Mouse (Mus musculus): Measurements from ENCODE around the gene Snd1.

The Snd1 gene

DNA sequence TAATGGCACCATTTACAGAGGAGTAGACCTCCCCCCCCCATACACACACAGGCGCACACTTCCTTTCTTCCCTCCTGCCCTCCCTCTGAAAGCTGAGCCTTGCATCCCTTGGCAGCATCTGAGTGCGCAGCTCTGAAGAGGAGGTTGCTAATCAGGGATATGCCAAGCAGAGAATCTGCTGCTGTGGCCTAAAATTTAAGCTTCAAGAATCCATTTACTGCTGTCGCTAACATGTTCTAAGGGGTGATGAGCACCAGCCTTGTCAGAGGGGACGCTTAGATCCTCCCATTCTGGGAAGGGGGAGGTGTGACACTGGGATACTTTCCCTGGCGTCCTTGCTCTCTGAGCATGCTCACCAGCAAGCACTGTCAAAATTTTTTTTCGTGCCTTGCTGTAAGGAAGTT lies 67.4 kb downstream of the Snd1 start:
- DNase-seq (ENCODE audit: low spot score in 2 of 2): no peak

DNA sequence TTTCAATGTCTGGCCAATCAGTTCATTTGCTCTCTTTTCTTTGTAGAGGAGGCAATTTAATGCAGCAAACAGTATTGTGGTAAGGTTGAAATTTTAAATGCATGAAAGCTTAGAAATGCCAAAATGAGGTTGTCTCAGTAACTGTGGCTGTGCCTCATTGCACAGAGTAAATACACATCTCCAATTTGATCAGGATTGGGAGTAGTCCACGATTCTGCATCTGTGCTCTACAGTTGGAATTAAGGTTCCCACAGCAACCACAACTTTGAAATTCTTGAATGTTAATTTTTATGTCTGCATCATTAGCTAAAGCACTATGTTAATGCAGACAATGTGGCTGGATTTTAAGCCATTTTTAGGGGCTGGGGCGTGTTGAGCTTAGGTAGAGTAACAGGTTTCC lies 72.0 kb downstream of the Snd1 start:
- no peak for DNase-seq (ENCODE audit: low spot score in 2 of 2)

DNA sequence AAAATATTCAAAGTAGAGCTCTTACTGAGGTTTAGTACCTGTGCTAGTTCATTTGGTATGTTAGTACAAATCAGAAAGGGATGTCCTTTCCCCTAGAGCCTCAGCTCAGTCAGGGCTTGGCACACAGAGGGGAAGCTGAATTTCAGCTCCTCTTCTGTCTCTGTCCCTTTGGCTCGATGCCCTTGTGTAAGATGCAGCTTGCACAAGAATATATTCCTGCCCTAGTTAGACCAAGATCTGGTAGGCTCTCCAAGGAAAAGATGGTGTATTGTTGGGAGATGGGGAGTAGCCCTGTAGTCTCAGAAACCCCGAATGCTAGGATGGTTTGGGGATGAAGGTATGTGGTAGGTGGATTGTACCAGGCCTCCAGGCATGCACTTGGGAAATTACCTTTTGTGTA lies 74.4 kb downstream of the Snd1 start:
- DNase-seq (ENCODE audit: low spot score in 2 of 2): no peak

DNA sequence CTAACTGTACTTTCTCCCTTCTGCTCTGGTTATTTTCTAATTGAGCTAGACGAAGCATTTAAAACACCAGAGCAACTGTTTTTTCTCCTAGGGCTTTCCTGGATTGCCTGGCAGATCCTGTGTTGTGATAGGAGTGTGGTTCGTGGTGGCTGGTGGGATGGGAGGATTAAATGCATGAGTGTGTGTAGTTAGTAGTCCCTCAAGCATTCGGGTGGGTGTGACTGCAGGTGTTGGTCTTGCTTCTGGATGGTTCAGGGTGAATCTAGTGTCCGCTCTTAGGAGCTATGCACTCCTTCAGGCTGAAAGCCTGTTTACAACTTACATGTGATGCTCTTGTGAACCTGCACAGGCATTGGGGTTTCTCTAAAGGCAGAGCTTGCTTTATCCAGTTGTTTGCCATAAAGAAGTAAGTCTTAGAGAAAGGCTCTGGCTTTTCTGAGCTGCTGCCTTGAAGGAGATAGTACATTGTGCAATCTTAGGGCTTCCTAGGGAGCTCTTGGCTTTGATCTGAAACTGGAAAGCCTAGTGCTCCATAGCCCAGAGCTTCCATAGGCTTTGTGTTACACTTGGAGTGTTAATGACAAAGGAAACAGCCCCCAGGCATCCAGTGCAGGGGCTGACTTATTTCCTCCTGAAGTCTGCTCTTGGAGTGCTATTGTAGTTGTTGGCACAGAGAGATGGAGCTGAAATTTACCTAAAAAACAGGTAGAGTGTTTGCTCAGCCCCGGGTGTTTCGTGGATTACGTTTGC lies 75.5 kb downstream of the Snd1 start:
- no peak for DNase-seq (ENCODE audit: low spot score in 2 of 2)

DNA sequence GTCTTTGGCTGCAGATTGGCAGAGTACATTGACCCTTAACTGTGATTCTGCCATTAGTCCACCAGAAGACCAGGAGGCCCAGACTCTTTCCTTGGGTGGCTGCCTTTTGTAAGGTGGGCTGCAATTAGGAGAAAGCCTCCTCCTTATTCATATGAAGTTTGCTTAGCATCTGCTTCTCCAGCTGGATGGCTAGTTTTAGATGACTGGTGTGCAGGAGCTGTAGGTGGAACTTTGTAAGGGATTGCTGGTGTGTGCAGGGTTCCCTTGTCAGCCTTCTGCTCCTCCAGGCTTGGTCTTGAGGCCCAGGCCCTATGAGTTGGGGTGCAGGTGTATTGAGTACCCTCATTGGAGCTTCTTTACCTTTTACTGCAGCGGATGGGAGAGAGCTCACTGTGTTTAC lies 79.5 kb downstream of the Snd1 start:
- DNase-seq (ENCODE audit: low spot score in 2 of 2): no peak

DNA sequence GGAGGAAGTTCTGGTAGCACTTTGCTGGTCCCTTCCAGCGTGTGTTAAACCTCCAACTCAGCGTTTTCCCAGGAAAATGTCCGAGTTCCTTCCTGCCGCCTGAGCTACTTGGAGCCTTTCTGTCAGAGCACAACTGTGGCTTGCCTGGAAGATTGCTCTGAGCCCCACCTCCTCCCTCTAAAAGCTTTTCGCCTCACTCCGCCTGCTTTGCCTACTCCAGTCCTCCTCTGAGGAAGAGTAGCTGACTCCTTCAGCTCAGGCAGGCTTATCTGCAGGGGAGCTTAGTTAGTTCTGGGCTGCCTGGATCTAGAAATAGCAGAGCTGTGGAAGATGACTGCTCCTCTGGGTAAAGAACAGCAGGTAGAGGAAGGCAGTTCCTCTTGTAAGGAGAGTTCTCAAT lies 80.1 kb downstream of the Snd1 start:
- no peak for DNase-seq (ENCODE audit: low spot score in 2 of 2)

DNA sequence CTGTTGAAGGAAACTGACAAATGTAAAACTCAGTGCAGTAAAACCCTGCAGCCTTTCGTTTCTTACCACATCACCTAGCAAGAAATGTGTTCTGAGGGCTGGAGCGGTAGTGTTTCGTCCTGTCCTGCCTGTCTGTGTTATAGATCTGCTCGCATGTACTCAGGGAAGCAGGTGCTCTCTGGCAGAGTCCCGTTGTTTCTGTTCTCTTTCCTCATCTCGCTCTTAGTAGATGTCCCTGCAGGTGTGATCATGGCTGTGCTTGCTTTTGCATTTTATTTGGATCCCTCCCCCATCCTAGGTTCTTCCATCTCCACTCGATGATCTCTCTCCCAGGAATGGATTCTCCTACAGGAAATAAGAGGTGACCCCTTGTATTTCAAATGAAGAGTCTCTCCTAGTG lies 80.5 kb downstream of the Snd1 start:
- DNase-seq (ENCODE audit: low spot score in 2 of 2): no peak

DNA sequence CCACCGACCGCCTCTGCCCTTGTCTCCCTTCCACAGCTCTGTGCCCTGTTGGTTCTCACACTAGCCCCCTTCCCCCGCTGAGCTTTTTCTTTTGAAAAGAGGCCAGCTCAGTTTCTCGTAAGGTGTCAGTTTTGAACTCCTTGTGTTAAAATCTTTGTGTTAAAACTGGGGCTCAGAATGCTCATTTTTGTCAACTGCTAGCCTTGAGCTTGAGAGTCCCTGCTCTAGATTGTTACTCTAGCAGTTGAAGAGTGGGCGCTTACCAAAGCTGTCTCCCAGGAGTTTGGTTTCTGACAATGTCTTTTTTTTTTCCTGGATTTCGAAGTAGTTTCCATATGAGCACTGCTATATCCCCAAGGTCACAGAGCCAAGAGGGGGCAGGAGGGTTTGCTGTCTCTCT lies 82.8 kb downstream of the Snd1 start:
- no peak for DNase-seq (ENCODE audit: low spot score in 2 of 2)

DNA sequence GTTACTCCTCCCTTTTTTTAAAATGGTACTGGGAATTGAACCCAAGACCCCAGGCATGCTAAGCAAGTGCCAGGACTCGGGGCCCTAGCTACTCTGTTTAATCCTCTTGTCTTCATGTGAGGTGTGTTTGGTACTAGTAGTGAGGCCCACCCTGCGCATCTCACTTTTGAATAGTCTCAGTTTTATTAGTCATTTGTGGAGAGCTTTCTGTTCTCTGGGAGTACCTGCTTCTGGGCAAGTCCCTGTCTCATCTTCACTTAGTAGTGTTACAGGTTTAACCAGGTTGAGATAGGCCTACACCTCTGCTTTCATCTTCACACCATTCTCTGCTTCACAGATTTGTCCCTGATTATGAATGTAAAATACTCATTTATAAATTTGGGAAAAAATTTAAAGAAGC lies 84.5 kb downstream of the Snd1 start:
- no peak for DNase-seq (ENCODE audit: low spot score in 2 of 2)

DNA sequence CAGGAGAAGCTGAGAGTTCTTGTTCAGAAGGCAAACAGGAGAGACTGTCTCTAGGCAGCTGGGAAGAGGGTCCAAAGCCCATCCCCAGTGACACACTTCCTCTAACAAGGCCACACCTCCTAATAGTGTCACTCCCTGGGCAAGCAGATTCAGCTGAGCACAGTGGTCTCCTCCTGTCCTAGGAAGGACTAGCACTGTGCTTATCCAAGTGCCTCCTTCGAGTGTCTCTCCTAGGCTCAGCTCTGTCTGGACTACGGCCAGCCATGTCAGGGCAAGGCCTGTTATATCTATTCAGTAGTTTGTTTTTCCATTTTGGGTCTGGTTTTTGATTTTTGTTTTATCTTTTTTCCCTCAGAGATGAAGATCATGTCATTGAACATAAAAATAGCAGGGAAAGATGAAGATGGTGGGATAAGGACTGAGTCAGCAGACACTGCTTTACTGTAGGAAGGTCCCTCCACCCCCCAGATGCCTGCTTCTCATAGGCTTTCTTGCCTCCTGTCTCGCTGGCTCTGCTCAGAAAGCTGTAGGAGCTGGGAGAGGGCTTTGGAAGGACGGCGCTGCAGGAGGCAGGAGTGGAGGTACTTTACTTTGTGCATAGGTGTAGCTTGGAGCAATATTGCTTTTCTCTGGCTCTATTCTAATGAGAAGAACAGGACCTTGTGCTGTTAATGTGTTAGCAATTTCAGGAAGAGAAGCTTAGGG lies 86.5 kb downstream of the Snd1 start:
- no peak for DNase-seq (ENCODE audit: low spot score in 2 of 2)

DNA sequence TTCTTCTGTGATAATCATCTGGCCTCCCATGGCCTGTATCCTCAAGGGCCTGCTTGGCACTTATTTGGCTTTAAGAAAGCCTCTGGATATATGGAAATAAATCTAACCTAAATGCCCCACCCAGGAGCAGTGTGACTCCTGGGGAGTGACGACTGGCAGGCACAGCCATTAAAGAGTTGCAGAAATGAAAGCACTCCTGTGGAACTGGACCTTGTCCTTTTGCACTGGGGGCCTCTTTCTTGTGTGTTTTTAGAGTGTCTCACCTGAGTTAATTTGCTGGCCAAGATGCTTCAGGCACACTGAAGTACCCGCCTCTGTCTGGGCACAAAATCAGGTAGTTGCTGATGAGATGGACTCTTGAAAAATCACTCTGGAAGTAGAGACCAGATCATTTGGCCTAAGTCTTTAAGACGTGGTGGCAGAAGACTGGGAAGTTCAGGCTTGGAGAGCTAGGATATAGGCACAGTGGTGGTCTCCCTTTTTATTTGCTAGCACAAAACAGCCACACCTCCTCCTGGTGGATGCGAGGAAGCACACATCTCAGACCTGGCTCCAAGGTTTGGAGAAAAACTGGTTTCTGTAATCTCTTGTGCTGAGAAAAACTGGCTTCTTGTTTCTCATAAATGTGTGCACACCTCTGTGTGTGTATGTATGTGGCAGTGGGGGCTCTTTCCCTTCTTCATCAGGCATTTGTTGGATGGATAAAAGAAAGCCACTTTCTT lies 87.5 kb downstream of the Snd1 start:
- no peak for DNase-seq (ENCODE audit: low spot score in 2 of 2)

DNA sequence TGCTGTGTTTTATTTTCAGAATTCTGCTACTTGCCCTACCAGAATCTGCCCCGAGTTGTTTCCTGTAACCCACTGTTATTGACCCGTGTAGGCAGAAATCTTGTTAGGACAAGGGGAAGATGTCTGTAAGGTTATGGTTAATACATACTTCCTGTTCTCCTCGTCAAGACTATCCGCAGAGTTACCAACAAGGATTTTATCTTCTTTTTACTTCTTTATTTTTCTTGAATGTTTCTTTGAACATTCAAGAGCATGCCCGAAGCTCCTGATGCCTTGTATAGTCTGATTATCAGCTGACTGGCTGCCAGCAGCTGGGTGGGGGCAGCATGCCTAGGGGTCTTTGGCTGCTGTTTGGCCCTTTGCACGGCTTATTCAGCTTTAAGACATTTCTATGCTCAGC lies 93.0 kb downstream of the Snd1 start:
- DNase-seq (ENCODE audit: low spot score in 2 of 2): no peak

DNA sequence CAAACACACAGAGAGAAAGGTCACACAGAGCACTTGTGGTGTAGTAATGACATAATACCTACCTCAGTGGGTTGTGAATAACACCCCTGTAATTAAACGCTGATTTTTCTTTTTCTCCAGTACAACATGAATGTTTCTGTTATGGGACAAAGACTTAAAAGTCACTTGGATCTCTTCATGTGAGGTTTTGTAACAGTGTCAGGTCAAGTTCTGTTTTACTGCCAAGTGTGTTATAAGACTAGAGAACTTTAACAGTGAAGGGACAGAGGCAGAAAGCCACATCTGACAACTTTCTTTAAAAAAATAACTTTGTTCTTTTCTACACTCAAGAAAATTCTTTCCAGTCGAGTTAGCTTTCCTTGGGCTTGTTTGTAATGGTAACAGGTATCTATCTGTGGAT lies 97.0 kb downstream of the Snd1 start:
- DNase-seq (ENCODE audit: low spot score in 2 of 2): no peak

DNA sequence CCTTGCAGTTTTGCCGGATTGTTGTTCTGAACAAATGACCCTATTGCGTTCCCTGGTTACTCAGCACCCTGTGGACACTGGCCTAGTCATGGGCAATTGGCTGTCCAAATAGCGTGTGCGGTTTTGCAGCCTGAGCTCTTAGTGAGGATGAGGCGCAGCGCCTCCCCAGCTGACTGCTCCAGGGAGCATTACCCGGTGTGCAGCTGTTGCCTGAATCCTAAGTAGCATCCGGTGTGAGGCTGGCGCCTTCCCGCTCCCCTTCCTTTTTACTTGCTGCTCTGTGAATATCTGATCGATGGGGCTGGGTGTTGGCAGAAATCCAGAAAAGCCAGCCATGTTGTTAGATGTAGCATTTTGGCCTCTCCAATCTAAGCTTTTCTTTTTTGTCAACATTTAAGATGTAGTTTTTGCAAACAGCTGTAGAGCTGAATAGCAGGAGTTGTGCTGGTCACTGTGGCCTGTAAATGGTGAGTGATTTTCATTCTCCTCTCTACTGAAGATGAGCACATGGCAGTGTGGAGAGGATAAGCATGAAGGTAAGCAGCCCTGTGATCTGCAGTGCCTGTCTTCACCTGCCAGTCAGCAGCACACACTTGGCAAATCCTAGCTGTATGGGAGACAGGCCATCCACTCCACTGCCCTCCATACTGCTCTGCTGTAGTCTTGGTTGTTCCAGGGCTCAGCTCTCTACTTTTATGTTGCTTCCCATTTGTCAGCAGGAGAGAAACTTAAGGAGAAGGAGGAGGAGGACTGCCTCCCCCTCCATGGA lies 98.2 kb downstream of the Snd1 start:
- no peak for DNase-seq (ENCODE audit: low spot score in 2 of 2)

DNA sequence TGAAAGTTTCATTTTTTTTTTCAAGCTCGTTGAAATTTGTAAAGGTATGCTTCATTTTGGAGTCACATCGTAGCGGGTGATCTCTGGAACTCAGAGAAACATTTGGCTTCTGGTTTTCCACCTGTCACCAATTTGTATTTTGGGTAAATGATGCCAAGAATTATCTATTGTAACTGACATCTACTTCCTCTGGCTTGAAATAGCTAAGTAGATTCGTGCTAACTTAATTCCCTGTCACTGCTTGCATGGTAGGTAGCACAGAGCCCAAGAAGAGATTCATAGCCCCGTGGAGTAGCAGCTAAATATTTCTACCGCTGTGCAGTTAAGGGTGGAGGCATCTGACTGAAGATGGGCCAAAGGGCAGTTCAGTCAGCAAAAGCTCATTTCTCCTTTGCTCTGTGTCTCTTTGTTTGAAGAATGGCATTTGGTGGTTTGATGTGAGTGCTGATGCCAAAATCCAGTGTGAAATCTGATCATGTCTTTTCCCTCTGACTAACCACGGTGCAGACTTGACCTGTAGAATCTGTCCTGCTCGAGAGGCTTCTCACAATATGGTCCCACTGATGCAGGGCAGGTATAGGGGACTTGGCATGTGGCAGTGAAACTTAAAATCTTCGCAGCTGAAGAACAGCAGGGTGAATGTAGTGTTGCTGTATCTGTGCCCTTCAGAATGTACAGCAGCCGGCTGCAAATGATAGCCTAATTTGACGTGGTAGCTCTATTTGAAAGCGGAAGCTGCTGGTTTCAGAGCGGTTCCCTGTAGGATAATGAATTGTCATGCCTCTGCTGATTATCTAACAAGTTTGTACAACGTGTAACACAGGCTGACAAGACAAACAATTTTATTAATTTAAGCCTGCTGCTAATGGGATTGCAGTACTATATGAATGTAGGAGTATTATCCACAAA lies 101.7 kb downstream of the Snd1 start:
- DNase-seq (ENCODE audit: low spot score in 2 of 2): no peak

DNA sequence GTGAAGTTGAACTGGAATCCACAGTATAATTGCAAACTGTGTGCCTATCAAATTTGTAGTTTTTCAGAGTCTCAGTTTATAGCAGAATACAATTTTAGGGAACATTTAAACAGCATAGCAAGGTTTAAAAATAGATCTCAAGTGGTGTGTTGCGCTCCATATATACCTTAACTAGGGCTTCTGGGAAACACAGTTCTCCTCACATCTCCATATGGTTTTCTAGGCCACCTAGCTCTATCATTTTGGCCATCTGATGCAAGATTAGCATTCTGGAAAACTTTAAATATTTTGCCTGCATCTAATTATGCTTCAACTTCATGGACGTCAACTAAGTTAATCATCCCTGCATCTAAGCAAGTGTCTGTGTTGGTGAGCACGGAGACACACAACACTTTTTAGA lies 107.9 kb downstream of the Snd1 start:
- DNase-seq (ENCODE audit: low spot score in 2 of 2): no peak

DNA sequence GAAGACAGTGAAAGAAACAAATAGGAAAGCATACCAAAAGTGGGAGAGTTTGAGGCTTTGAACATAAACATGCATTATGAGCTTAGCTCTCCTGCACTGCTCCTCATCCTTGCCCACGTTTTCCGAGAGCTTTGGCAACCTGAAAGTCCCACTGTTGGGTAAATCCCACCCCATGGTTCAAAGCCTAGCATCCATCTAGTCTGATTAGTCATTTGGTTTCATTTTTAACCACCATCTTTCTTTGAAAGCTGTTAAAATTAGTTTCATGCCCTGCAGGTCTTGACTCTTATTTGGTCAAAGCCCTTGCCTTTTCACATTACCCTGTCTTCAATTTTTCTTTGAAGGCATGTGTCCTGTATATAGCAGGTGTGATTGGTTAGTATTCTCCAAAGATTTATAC lies 108.5 kb downstream of the Snd1 start:
- DNase-seq (ENCODE audit: low spot score in 2 of 2): no peak

DNA sequence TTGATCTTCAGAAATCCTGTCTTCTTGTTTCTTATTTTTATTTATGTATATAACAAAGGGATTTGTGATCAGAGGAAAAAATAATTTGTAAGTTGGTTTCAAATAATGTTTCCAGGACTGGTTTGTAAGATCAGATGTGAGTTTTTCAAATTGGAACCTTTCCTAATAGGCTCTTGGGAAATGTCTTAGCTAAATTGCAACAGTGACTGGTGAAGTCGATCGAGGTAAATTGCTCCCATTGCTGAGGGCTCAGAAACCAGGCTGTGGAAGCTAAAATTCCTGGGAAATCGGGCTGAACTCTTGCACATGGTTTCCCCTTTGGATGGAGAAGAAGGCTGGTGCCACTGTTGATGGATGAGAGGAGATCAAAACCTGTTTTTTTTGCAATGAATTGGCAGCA lies 111.9 kb downstream of the Snd1 start:
- DNase-seq (ENCODE audit: low spot score in 2 of 2): no peak

DNA sequence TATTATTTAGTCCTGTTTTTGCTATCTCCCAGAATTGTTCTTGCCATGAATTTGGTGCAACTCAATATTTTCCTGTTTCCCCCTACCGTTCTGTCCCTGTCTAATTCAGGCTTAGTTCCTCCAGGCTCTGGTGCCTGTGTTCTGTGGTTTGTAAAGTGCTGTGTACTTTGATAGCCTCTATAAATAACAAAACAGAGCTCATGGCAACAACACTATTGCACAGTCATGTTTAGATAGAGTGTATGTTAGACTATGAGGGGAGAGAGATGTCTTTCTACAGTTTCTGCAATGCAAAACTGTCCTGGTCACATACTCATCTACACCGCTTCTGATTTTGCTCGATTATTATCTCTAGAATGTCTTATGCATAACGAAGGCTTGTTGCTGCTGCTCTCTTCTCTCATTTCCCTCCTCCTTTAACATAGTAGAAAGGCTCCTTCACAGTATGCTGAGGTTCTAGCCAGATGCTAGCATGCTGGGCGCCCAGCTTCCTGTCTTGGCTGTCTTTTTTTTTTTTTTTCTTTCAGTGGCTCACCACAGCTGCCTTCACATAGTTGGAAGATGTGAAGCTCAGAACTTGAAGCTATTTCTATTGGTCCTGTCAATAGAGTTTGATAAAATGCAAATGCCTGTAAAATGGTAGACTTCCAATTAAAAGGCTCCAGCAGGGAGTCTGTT lies 113.7 kb downstream of the Snd1 start:
- DNase-seq (ENCODE audit: low spot score in 2 of 2): no peak

DNA sequence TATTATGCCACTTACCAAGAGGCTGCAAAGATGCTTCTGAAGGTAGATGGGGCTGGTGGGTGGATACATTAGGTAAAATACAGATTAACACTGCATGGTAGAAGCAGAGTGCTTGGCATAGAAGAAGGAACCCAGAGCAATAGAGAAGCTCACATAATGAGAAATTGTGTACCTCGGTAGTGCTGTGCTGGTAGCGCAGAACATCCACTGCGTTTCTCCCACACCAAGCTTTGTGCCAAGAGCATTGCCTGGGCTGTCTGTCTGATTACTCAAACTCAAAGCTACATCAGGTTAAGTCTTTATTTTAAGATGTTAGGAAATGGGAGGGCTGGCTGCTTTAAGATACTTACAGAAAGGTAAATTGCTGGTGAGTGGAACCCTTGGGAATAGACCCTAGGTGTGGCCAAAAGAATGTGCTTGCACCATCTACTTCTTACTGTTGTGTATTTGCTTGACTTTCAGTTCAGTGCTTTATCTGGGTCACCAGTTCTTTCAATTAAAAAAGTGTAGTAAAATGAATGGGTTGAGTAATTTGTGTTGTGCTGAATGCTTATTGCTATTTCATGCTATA lies 117.5 kb downstream of the Snd1 start:
- no peak for DNase-seq (ENCODE audit: low spot score in 2 of 2)

Measured in spleen, postnatal 4 days (tissue).